Mouse (Mus musculus): ENCODE measurements at regions not wholly inside any gene's neighbourhood (a gene's known extent, or its start where the extent isn't known, plus 50 kb on each side); places are given as distances from the start of the nearest gene placed in this dataset.

DNA sequence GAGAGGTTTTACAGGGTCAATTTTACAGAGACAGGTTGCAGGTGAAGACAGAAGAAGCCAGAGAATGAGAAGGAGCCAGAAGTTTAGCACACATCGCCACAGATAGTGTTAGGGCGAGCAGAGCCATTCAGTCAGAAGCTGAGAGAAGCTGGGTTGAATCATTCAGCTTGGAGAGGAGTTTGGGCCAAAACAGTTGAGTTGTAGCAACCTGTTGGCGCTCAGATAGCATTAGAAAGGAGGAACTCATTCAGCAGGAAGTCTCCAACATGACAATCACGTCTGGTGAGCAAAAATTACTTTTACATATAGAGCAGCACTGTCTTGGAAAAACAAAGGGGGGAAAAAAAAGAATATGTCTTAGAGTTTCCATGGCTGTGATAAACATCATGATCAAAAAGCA is 53.2 kb downstream of the Fam43a start:
- no peaks in the 10 kb centered on the region for H3K9me3 ChIP-seq (ENCODE audit: low read length)
- no peak overlapping the region for H3K4me3 ChIP-seq (ENCODE audit: low read depth, low read length)
- H3K4me2 ChIP-seq (ENCODE audit: low read depth, low read length): no peak overlapping the region
- H3K4me1 ChIP-seq (ENCODE audit: insufficient read depth): no peaks in the 10 kb centered on the region
- no peak for DNase-seq
- H3K27ac ChIP-seq (ENCODE audit: low read depth): no peak overlapping the region
- H3K27me3 ChIP-seq (ENCODE audit: insufficient read depth, low read length): no peaks in the 10 kb centered on the region
- no peaks in the 10 kb centered on the region for H3K36me3 ChIP-seq (replicated peaks; ENCODE audit: insufficient read depth, low read length)
- H3K9ac ChIP-seq (replicated peaks): no peak overlapping the region
- no peak for ATAC-seq
- 37% methylated on average over 4 of the region's 4 CpGs for WGBS (ENCODE audit: insufficient replicate concordance)
- TF ChIP-seq CTCF (IDR thresholded peaks at IDR 0.05; ENCODE audit: low read depth): no peak
- no peak for TF ChIP-seq EP300 (IDR thresholded peaks at IDR 0.05; ENCODE audit: low read depth)

GRCm38 (mm10) chr16:30653806-30654205 is 54.3 kb downstream of the Fam43a start:
- no peaks in the 10 kb centered on the region for H3K27me3 ChIP-seq (ENCODE audit: insufficient read depth, low read length)
- H3K36me3 ChIP-seq (replicated peaks; ENCODE audit: insufficient read depth, low read length): no peaks in the 10 kb centered on the region
- TF ChIP-seq EP300 (IDR thresholded peaks at IDR 0.05; ENCODE audit: low read depth): no peak
- TF ChIP-seq CTCF (IDR thresholded peaks at IDR 0.05; ENCODE audit: low read depth): no peak
- no peaks in the 10 kb centered on the region for H3K9me3 ChIP-seq (ENCODE audit: low read length)
- 81% methylated on average over 5 of the region's 5 CpGs for WGBS (ENCODE audit: insufficient replicate concordance)
- no peak overlapping the region for H3K4me3 ChIP-seq (ENCODE audit: low read depth, low read length)
- no peaks in the 10 kb centered on the region for H3K4me1 ChIP-seq (ENCODE audit: insufficient read depth)
- no peak overlapping the region for H3K27ac ChIP-seq (ENCODE audit: low read depth)
- H3K9ac ChIP-seq (replicated peaks): no peak overlapping the region
- DNase-seq: no peak
- H3K4me2 ChIP-seq (ENCODE audit: low read depth, low read length): no peak overlapping the region
- ATAC-seq: no peak

DNA sequence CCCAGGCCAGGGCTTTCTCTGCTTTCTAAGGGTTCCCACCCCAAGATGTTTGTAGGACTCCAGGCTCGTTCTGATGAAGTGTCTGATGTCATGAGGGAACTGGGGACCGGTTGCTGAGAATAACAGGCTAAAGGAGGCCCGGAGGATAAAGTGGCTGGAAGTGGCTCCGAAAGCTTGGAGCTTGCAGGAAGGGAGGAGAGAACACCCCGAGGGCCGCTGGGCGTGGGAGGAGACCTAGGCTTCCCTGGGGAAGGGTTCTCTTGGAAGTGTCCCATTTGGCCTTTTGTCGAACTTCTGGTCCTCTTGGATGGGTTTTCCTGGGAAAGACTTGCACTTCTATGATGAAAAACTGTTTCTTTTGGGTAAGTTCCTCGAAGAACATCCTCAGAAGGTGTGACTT is 54.7 kb downstream of the Fam43a start:
- 74% methylated on average over 9 of the region's 9 CpGs for WGBS (ENCODE audit: insufficient replicate concordance)
- H3K9ac ChIP-seq (replicated peaks): no peak overlapping the region
- no peak overlapping the region for H3K27ac ChIP-seq (ENCODE audit: low read depth)
- no peaks in the 10 kb centered on the region for H3K27me3 ChIP-seq (ENCODE audit: insufficient read depth, low read length)
- DNase-seq (no peak), ATAC-seq (no peak)
- TF ChIP-seq CTCF (IDR thresholded peaks at IDR 0.05; ENCODE audit: low read depth) (no peak), EP300 (IDR thresholded peaks at IDR 0.05; ENCODE audit: low read depth) (no peak)
- H3K4me1 ChIP-seq (ENCODE audit: insufficient read depth): no peaks in the 10 kb centered on the region
- H3K4me2 ChIP-seq (ENCODE audit: low read depth, low read length): no peak overlapping the region
- H3K36me3 ChIP-seq (replicated peaks; ENCODE audit: insufficient read depth, low read length): no peaks in the 10 kb centered on the region
- H3K9me3 ChIP-seq (ENCODE audit: low read length): no peaks in the 10 kb centered on the region
- H3K4me3 ChIP-seq (ENCODE audit: low read depth, low read length): no peak overlapping the region

DNA sequence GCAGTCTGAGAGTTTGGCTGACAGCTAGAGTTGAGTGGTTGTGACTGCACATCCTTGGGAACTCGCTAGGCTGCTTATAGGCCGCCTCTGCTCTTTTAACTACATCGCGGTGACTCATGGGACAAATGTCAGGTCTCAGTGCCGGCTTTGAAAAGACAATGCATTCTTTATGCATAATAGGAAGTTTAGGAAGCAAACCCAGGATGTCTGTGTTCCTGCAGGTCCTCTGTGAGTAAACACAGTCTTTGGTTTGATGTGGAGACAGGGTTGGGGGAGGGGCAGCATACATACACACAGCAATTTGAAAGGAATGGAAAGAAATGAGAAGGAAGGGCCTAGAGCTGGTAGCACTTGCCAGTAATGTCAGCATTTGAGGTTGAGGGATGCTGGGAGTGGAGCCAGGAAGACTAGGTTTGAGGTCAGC is 56.3 kb downstream of the Fam43a start:
- DNase-seq: no peak
- Histone ChIP-seq H3K36me3 (replicated peaks; ENCODE audit: insufficient read depth, low read length) (no peaks in the 10 kb centered on the region), H3K9me3 (ENCODE audit: low read length) (no peaks in the 10 kb centered on the region), H3K27me3 (ENCODE audit: insufficient read depth, low read length) (no peaks in the 10 kb centered on the region), H3K4me2 (ENCODE audit: low read depth, low read length) (no peak overlapping the region), H3K27ac (ENCODE audit: low read depth) (no peak overlapping the region), H3K4me3 (ENCODE audit: low read depth, low read length) (no peak overlapping the region), H3K9ac (replicated peaks) (no peak overlapping the region), H3K4me1 (ENCODE audit: insufficient read depth) (no peaks in the 10 kb centered on the region)
- TF ChIP-seq CTCF (IDR thresholded peaks at IDR 0.05; ENCODE audit: low read depth) (no peak), EP300 (IDR thresholded peaks at IDR 0.05; ENCODE audit: low read depth) (no peak)
- ATAC-seq: peak; percentile 13; the same call in 1 of the 2 replicates
- 46% methylated on average over 5 of the region's 5 CpGs for WGBS (ENCODE audit: insufficient replicate concordance)

GRCm38 (mm10) chr16:30656881-30657280 is 57.4 kb downstream of the Fam43a start:
- ATAC-seq (no peak), DNase-seq (no peak)
- TF ChIP-seq CTCF (IDR thresholded peaks at IDR 0.05; ENCODE audit: low read depth) (no peak), EP300 (IDR thresholded peaks at IDR 0.05; ENCODE audit: low read depth) (no peak)
- Histone ChIP-seq H3K36me3 (replicated peaks; ENCODE audit: insufficient read depth, low read length) (no peaks in the 10 kb centered on the region), H3K9me3 (ENCODE audit: low read length) (no peaks in the 10 kb centered on the region), H3K9ac (replicated peaks) (no peak overlapping the region), H3K4me3 (ENCODE audit: low read depth, low read length) (no peak overlapping the region), H3K27ac (ENCODE audit: low read depth) (no peak overlapping the region), H3K27me3 (ENCODE audit: insufficient read depth, low read length) (no peaks in the 10 kb centered on the region), H3K4me2 (ENCODE audit: low read depth, low read length) (no peak overlapping the region), H3K4me1 (ENCODE audit: insufficient read depth) (no peaks in the 10 kb centered on the region)
- WGBS (ENCODE audit: insufficient replicate concordance): 82% methylated on average over 17 of the region's 17 CpGs

DNA sequence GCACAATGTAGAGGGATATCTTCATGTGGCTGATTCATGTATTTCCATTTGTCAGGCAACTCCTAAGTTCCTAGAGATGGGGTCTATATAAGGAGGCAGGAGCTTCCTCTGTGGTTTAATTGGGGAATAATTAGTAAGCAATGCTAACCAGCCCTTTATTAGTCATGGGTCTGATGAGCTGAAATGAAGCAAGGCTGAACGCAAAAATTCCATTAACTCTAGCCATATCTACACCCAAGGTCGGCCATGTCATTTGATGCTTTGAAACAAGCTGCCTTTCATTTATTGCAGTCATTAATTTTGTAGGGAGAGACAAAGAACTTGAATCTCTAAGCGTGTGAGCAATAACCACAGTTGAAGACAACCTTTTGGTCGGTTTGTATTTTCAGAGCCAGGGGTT is 59.4 kb downstream of the Fam43a start:
- no peak for ATAC-seq
- H3K27ac ChIP-seq (ENCODE audit: low read depth): no peak overlapping the region
- no peaks in the 10 kb centered on the region for H3K9me3 ChIP-seq (ENCODE audit: low read length)
- no peaks in the 10 kb centered on the region for H3K36me3 ChIP-seq (replicated peaks; ENCODE audit: insufficient read depth, low read length)
- H3K4me1 ChIP-seq (ENCODE audit: insufficient read depth): no peaks in the 10 kb centered on the region
- no peak overlapping the region for H3K9ac ChIP-seq (replicated peaks)
- no peak for TF ChIP-seq CTCF (IDR thresholded peaks at IDR 0.05; ENCODE audit: low read depth)
- no peak for TF ChIP-seq EP300 (IDR thresholded peaks at IDR 0.05; ENCODE audit: low read depth)
- no peaks in the 10 kb centered on the region for H3K27me3 ChIP-seq (ENCODE audit: insufficient read depth, low read length)
- no peak overlapping the region for H3K4me2 ChIP-seq (ENCODE audit: low read depth, low read length)
- no peak for DNase-seq
- H3K4me3 ChIP-seq (ENCODE audit: low read depth, low read length): no peak overlapping the region
- WGBS (ENCODE audit: insufficient replicate concordance): 80% methylated on average over 4 of the region's 4 CpGs

All from liver, postnatal 0 days (tissue).